Mouse (Mus musculus) C2C12 (cell line): ENCODE data around the gene Snrnp35. TPM values are rescaled to one million over a fixed set of nuclear protein-coding genes. Genes with fewer than 3 reads are reported as not detected.
"Not testable (repeated sequence)": the region's sequence is repeated elsewhere in the genome, so short reads cannot be mapped to it uniquely, and the experiment has no call there.

Experiments used
- H3K27me3 ChIP-seq: one replicate; pipeline ENCODE4 v1.6.1; 2011; ENCODE audit not compliant: control insufficient read depth, insufficient read depth, insufficient read length
- H3K36me3 ChIP-seq: one replicate; pipeline ENCODE4 v1.6.1; 2011; ENCODE audit not compliant: control insufficient read depth, insufficient read depth
- H3K4me3 ChIP-seq: one replicate; pipeline ENCODE4 v1.5.1; 2011; ENCODE audit warnings: mild to moderate bottlenecking, control low read depth; ENCODE audit not compliant: poor library complexity, insufficient read depth, severe bottlenecking
- H3K79me2 ChIP-seq: one replicate; pipeline ENCODE4 v1.6.1; 2011; ENCODE audit not compliant: control insufficient read depth, insufficient read depth
- H3K79me3 ChIP-seq: one replicate; pipeline ENCODE4 v1.6.1; 2011; ENCODE audit warnings: low read depth, control low read depth
- H3ac ChIP-seq: one replicate; pipeline ENCODE3; 2011; ENCODE audit warnings: low read depth; ENCODE audit not compliant: control insufficient read depth, insufficient read length
- CEBPB ChIP-seq: IDR thresholded peaks from one replicate; pipeline ENCODE4 v1.6.1; 2011; ENCODE audit warnings: low read depth, mild to moderate bottlenecking, control low read depth, moderate library complexity
- CTCF ChIP-seq: IDR thresholded peaks from one replicate; pipeline ENCODE4 v1.5.1; 2011; ENCODE audit not compliant: control insufficient read depth, insufficient read depth, insufficient read length
- FOSL1 ChIP-seq: IDR thresholded peaks from one replicate; pipeline ENCODE4 v1.8.0; 2011; ENCODE audit warnings: mild to moderate bottlenecking, low read length; ENCODE audit not compliant: poor library complexity, insufficient read depth, severe bottlenecking
- MAX ChIP-seq: IDR thresholded peaks from one replicate; pipeline ENCODE4 v1.6.1; 2011; ENCODE audit warnings: mild to moderate bottlenecking, control low read depth
- MYOD1 ChIP-seq: IDR thresholded peaks from one replicate; pipeline ENCODE4 v1.6.1; 2011; ENCODE audit warnings: low read depth; ENCODE audit not compliant: control insufficient read depth, insufficient read length
- MYOG ChIP-seq: IDR thresholded peaks from one replicate; pipeline ENCODE4 v1.6.1; 2011; ENCODE audit not compliant: control insufficient read depth, insufficient read length; ENCODE audit errors: extremely low read depth
- USF1 ChIP-seq: IDR thresholded peaks from one replicate; pipeline ENCODE4 v1.6.1; 2011; ENCODE audit warnings: low read depth, mild to moderate bottlenecking, control low read depth, moderate library complexity
- polyA plus RNA-seq: library from polyadenylated mRNA; unstranded; fragments of >200 nt; fragmentation: generic; extraction: Trizol; gene quantifications from one replicate; pipeline ENCODE4 v1.2.1, GENCODE M21; 2012; ENCODE audit warnings: missing spikeins

Snrnp35 gene
- polyA plus RNA-seq, 1 experiment = 23.8 TPM

DNA sequence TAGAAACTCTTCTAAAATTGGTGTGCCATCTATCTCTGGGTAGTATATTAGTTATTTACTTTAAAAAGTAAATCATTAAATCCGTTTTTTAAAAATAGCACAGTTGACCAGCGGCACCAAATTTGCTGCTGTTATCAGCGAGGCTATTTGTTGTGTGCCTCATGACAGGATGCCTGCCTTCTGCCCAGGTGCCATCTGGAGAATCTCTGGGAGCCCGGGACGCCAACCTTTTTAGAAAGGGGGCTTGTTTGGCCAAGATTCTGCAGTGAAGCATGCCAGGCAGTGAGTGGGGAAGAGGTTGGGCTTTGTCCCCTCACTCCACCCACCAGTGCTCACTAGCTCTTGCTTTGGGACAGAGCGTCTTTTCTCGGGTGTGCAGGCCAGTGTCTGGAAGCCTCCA lies 32.9 kb upstream of the Snrnp35 start:
- Histone ChIP-seq H3K27me3 (no peaks in the 10 kb centered on the region), H3K4me3 (no peak overlapping the region), H3K79me2 (peaks cover 83% of the 10 kb centered on the region), H3ac (no peak overlapping the region), H3K36me3 (peaks cover 81% of the 10 kb centered on the region), H3K79me3 (peaks cover 46% of the 10 kb centered on the region)
- TF ChIP-seq MYOG (no peak), MAX (no peak), CTCF (no peak), MYOD1 (no peak)

DNA sequence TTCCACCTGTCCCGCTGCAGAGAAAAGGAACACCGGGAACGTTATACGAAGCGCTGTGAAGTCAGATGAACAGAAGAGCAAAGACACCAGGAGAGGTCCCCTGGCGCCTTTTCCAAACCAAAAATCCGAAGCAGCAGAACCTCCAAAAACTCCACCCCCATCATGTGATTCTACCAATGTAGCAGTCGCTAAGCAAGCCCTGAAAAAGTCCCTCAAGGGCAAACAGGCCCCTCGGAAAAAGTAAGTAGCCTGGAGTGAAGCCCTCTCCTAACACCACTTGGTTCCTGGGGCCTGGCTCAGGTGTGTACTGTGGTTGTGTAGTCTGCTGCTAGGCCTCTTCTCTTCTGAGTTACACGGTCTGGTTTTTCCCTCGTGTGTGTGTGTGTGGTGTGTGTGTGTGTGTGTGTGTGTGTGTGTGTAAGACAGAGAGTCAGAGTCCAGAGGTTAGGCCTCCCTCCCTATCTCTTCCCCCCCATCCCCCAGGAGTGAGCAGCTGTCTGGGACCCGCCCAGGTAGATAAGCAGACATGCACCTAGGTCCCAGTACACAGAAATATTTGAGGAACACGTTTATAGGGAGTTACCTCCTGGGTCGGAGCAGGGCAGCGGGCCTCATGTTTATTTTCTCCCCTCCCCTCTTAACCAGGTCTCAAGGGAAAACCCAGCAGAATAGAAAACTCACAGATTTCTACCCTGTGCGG lies 32.1 kb upstream of the Snrnp35 start:
- Histone ChIP-seq H3K79me3 (peaks cover 46% of the 10 kb centered on the region), H3ac (no peak overlapping the region), H3K27me3 (no peaks in the 10 kb centered on the region), H3K79me2 (peaks cover 78% of the 10 kb centered on the region), H3K4me3 (no peak overlapping the region), H3K36me3 (peaks cover 88% of the 10 kb centered on the region)
- no peak for TF ChIP-seq CTCF

DNA sequence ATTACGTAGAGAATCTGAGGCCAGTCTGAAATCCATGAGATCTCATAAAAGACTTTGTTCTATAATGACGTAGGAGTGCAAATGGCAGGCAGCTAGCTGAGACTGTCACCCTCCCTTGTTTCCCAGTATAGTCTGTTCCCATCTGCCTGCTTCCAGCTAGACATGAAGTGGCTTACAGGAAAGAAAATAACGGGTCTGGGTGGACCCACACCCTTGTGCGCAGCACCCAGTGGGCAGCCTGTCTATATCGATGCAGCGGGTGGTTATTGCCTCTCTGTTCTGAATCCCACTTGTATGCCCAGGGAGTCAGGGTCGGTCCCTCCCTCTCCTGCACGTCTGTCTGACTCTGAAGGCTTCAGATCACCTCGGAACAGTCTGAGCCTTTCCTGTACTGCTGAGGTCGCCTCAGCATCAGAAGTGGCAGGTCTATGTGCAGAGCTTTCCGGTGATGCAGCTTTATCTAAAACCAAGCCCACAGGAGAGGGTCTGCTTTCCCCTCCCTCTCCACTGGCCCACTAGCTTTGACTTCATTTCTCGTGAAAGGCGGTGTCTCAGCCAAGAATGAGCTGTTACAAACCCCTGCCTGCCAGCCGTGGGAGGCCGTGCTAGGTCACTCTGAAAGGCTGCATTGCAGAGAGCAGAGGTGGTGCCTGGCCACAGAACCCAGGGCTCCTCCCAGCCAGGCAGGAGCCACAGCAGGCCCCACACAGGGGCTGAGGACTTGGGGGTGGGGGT lies 30.3 kb upstream of the Snrnp35 start:
- no peaks in the 10 kb centered on the region for H3K27me3 ChIP-seq
- H3K36me3 ChIP-seq = peaks cover 99% of the 10 kb centered on the region
- no peak for TF ChIP-seq MYOD1
- no peak overlapping the region for H3ac ChIP-seq
- peaks cover 34% of the 10 kb centered on the region for H3K79me3 ChIP-seq
- H3K4me3 ChIP-seq = no peak overlapping the region
- H3K79me2 ChIP-seq = peaks cover 59% of the 10 kb centered on the region

DNA sequence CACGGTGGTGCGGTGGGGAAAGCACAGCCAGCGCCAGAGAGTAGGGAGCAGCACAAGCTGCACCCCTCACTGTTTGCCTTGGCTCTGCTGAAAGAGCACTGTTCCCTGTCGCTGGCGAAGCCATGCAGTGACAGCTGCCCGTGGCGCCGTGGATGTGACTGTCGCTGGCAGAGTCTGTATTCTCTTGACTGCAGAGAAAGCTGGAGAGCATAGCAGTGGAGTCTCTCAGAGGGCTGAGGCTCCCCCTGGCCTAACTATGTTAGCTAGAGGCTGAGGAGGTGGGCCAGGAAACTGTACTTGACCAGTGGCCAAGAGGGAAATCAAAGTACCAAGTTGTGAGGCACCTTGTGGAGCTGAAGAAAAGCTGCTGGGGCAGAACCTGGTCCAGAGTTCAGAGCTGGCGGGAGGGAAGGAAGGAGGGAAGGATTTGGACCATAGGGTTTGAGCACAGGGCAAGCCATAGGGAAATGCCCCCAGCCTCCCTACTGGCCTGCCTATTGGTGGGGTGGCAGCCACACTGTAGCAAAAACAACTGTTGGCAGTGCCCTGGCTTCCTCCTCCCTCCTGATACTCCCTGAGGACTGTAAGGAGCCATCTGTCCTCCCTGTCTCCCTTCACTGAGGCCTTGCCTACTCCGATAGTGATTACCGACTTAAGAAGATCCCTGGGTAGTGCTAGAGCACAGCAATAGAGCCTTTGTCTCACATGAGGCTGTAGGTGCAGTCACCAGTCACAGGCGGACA lies 29.4 kb upstream of the Snrnp35 start:
- Histone ChIP-seq H3K27me3 (no peaks in the 10 kb centered on the region), H3K79me3 (peaks cover 25% of the 10 kb centered on the region), H3K4me3 (no peak overlapping the region), H3K36me3 (peaks cover 94% of the 10 kb centered on the region), H3K79me2 (peaks cover 50% of the 10 kb centered on the region), H3ac (no peak overlapping the region)
- TF ChIP-seq MYOD1 (no peak), FOSL1 (no peak), USF1 (no peak), CTCF (no peak), CEBPB (no peak), MAX (no peak), MYOG (no peak)

DNA sequence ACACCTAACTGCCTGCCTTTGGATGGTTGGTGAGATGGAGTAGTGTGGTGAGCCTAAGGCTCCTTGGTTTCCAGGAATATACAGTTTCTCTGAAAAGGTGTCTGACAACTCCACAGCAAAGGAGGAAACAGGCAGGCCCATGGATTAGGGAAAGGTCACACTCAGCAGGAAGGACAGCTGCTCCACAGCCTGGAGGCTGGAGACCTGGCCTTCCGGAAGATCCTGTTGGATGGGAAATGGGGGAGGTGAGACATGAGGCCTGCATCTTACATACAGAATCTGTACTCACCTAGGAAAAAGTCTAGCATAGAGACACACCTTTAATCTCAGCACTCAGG lies 28.9 kb upstream of the Snrnp35 start:
- H3ac ChIP-seq = no peak overlapping the region
- no peak overlapping the region for H3K4me3 ChIP-seq
- peaks cover 20% of the 10 kb centered on the region for H3K79me3 ChIP-seq
- no peak for TF ChIP-seq CEBPB
- no peak for TF ChIP-seq MYOG
- no peaks in the 10 kb centered on the region for H3K27me3 ChIP-seq
- H3K36me3 ChIP-seq = peaks cover 94% of the 10 kb centered on the region
- H3K79me2 ChIP-seq = peaks cover 45% of the 10 kb centered on the region

DNA sequence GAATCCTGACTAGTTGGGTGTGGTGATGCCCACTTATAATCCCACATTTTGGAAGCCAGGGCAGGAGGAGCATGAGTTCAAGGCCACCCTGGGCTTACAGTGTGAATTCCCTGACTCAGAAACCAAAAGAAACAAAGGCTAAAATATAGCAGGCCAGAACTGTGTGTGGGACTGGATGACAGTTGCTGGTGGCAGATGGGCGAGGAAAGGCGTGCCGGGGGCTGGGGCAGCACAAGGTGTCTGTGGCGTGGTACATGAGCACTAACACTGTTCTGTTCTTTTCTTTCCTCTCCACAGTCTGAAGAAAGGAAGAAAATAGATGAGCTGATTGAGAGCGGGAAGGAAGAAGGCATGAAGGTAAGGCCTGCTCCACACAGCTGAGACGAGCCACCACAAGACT lies 26.2 kb upstream of the Snrnp35 start:
- no peak for TF ChIP-seq FOSL1
- no peak for TF ChIP-seq MYOD1
- TF ChIP-seq MYOG = no peak
- no peak for TF ChIP-seq MAX
- no peak overlapping the region for H3ac ChIP-seq
- peaks cover 6% of the 10 kb centered on the region for H3K79me3 ChIP-seq
- peaks cover 87% of the 10 kb centered on the region for H3K36me3 ChIP-seq
- no peaks in the 10 kb centered on the region for H3K27me3 ChIP-seq
- peaks cover 18% of the 10 kb centered on the region for H3K79me2 ChIP-seq
- no peak overlapping the region for H3K4me3 ChIP-seq

DNA sequence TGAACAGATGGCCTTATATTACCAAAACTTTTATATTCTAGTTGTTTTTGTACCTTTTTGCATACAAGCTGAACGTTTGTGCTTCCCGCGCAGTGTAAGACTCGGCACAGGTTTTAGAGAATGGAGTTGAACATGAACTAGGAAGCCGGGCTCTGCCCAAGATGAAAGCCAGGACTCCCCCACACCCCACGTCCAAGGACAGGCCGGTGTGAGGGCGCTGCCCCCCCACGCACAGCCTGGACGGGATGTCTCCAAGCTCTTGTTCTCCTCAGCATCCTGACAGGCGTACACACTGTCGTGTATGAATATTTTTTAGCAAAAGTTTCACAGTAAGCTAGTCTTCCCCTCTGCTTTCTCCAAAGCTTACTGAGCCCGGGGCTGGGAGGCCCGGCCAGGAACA lies 22.0 kb upstream of the Snrnp35 start:
- not testable (repeated sequence) for H3K4me3 ChIP-seq, H3K79me2 ChIP-seq, H3K79me3 ChIP-seq, H3K27me3 ChIP-seq, H3ac ChIP-seq
- H3K36me3 ChIP-seq = peaks cover 61% of the 10 kb centered on the region
